Mouse (Mus musculus): ENCODE results near the gene Dad1. TPM values are rescaled to one million over a fixed set of nuclear protein-coding genes. Genes with fewer than 3 reads are reported as not detected.

Dad1 gene
- polyA plus RNA-seq, 1 experiment from 2014 or later: 338 TPM

GRCm38 (mm10) chr14:54239002-54239736, 14.7 kb downstream of the Dad1 start:
- Histone ChIP-seq H3K4me2 (ENCODE audit: low read length) (no peak overlapping the region), H3K4me1 (ENCODE audit: control insufficient read depth, insufficient read depth, low read length) (0 out of 2 replicates have a peak, but pooled peaks cover 2% of the 10 kb centered on the region), H3K4me3 (replicated peaks; ENCODE audit: low read depth, low read length) (no peak overlapping the region), H3K36me3 (ENCODE audit: control insufficient read depth, insufficient read depth, low read length) (peaks cover 49% of the 10 kb centered on the region), H3K9ac (replicated peaks; ENCODE audit: low read length) (no peak overlapping the region), H3K27ac (replicated peaks; ENCODE audit: low read depth, low read length) (no peak overlapping the region), H3K27me3 (ENCODE audit: control insufficient read depth, insufficient read depth, low read length) (no peaks in the 10 kb centered on the region), H3K9me3 (ENCODE audit: control insufficient read depth, low read length) (no peaks in the 10 kb centered on the region)
- DNase-seq (peak; percentile 87), ATAC-seq (ENCODE audit: low FRiP score, low TSS enrichment) (peak; percentile 48; the same call in 1 of the 2 replicates)
- WGBS: 17% methylated on average over 7 of the region's 7 CpGs

- WGBS: 93% methylated on average over 5 of the region's 5 CpGs
- no peak for DNase-seq
- H3K4me1 ChIP-seq (ENCODE audit: control insufficient read depth, insufficient read depth, low read length): peaks cover 16% of the 10 kb centered on the region
These were observed 17.0 kb downstream of the Dad1 start for GRCm38 (mm10) chr14:54236881-54237280.

GRCm38 (mm10) chr14:54235825-54236540, 17.9 kb downstream of the Dad1 start:
- WGBS: 87% methylated on average over 5 of the region's 5 CpGs
- Histone ChIP-seq H3K9me3 (ENCODE audit: control insufficient read depth, low read length) (no peaks in the 10 kb centered on the region), H3K36me3 (ENCODE audit: control insufficient read depth, insufficient read depth, low read length) (peaks cover 28% of the 10 kb centered on the region), H3K27me3 (ENCODE audit: control insufficient read depth, insufficient read depth, low read length) (no peaks in the 10 kb centered on the region), H3K4me3 (replicated peaks; ENCODE audit: low read depth, low read length) (no peak overlapping the region), H3K4me1 (ENCODE audit: control insufficient read depth, insufficient read depth, low read length) (peaks cover 16% of the 10 kb centered on the region), H3K9ac (replicated peaks; ENCODE audit: low read length) (no peak overlapping the region), H3K4me2 (ENCODE audit: low read length) (no peak overlapping the region), H3K27ac (replicated peaks; ENCODE audit: low read depth, low read length) (no peak overlapping the region)
- ATAC-seq (ENCODE audit: low FRiP score, low TSS enrichment) (no peak), DNase-seq (no peak)

More at GRCm38 (mm10) chr14:54236881-54237280, 17.0 kb downstream of the Dad1 start:
- Histone ChIP-seq H3K36me3 (ENCODE audit: control insufficient read depth, insufficient read depth, low read length) (peaks cover 37% of the 10 kb centered on the region), H3K9me3 (ENCODE audit: control insufficient read depth, low read length) (no peaks in the 10 kb centered on the region), H3K4me3 (replicated peaks; ENCODE audit: low read depth, low read length) (no peak overlapping the region), H3K4me2 (ENCODE audit: low read length) (no peak overlapping the region), H3K27ac (replicated peaks; ENCODE audit: low read depth, low read length) (no peak overlapping the region), H3K9ac (replicated peaks; ENCODE audit: low read length) (no peak overlapping the region), H3K27me3 (ENCODE audit: control insufficient read depth, insufficient read depth, low read length) (no peaks in the 10 kb centered on the region)
- no peak for ATAC-seq (ENCODE audit: low FRiP score, low TSS enrichment)

- no peak overlapping the region for H3K4me2 ChIP-seq (ENCODE audit: low read length)
- 0 out of 2 replicates have a peak overlapping the region, but pooled peaks have one; percentile 26 for H3K27ac ChIP-seq (replicated peaks; ENCODE audit: low read depth, low read length)
- no peaks in the 10 kb centered on the region for H3K27me3 ChIP-seq (ENCODE audit: control insufficient read depth, insufficient read depth, low read length)
- H3K4me1 ChIP-seq (ENCODE audit: control insufficient read depth, insufficient read depth, low read length): peaks cover 16% of the 10 kb centered on the region
- no peak overlapping the region; the same call in 1 of the 2 replicates for H3K9ac ChIP-seq (replicated peaks; ENCODE audit: low read length)
- peaks cover 20% of the 10 kb centered on the region; the same call in 1 of the 2 replicates for H3K36me3 ChIP-seq (ENCODE audit: control insufficient read depth, insufficient read depth, low read length)
- 76% methylated on average over 20 of the region's 20 CpGs for WGBS
- no peak overlapping the region for H3K4me3 ChIP-seq (replicated peaks; ENCODE audit: low read depth, low read length)
- no peaks in the 10 kb centered on the region for H3K9me3 ChIP-seq (ENCODE audit: control insufficient read depth, low read length)
- no peak for ATAC-seq (ENCODE audit: low FRiP score, low TSS enrichment)
- DNase-seq: no peak
These were observed 19.5 kb downstream of the Dad1 start for GRCm38 (mm10) chr14:54234231-54235040.

- H3K4me1 ChIP-seq (ENCODE audit: control insufficient read depth, insufficient read depth, low read length): peaks cover 23% of the 10 kb centered on the region
- H3K4me2 ChIP-seq (ENCODE audit: low read length): no peak overlapping the region
- peak overlapping the region; percentile 26; the same call in 1 of the 2 replicates for H3K27ac ChIP-seq (replicated peaks; ENCODE audit: low read depth, low read length)
- no peak overlapping the region for H3K4me3 ChIP-seq (replicated peaks; ENCODE audit: low read depth, low read length)
- H3K36me3 ChIP-seq (ENCODE audit: control insufficient read depth, insufficient read depth, low read length): peaks cover 20% of the 10 kb centered on the region; the same call in 1 of the 2 replicates
- DNase-seq (no peak), ATAC-seq (ENCODE audit: low FRiP score, low TSS enrichment) (no peak)
- H3K9me3 ChIP-seq (ENCODE audit: control insufficient read depth, low read length): no peaks in the 10 kb centered on the region
- H3K9ac ChIP-seq (replicated peaks; ENCODE audit: low read length): no peak overlapping the region
- no peaks in the 10 kb centered on the region for H3K27me3 ChIP-seq (ENCODE audit: control insufficient read depth, insufficient read depth, low read length)
- 73% methylated on average over 16 of the region's 16 CpGs for WGBS
These were observed 20.3 kb downstream of the Dad1 start for GRCm38 (mm10) chr14:54233559-54234143.

GRCm38 (mm10) chr14:54232811-54233558, 20.9 kb downstream of the Dad1 start:
- DNase-seq (peak; percentile 29), ATAC-seq (ENCODE audit: low FRiP score, low TSS enrichment) (no peak)
- H3K4me1 ChIP-seq (ENCODE audit: control insufficient read depth, insufficient read depth, low read length): peaks cover 29% of the 10 kb centered on the region
- peak overlapping the region; percentile 27 for H3K27ac ChIP-seq (replicated peaks; ENCODE audit: low read depth, low read length)
- H3K27me3 ChIP-seq (ENCODE audit: control insufficient read depth, insufficient read depth, low read length): no peaks in the 10 kb centered on the region
- no peak overlapping the region; the same call in 1 of the 2 replicates for H3K9ac ChIP-seq (replicated peaks; ENCODE audit: low read length)
- WGBS: 50% methylated on average over 9 of the region's 9 CpGs
- no peak overlapping the region for H3K4me2 ChIP-seq (ENCODE audit: low read length)
- H3K4me3 ChIP-seq (replicated peaks; ENCODE audit: low read depth, low read length): no peak overlapping the region
- H3K9me3 ChIP-seq (ENCODE audit: control insufficient read depth, low read length): no peaks in the 10 kb centered on the region
- H3K36me3 ChIP-seq (ENCODE audit: control insufficient read depth, insufficient read depth, low read length): peaks cover 20% of the 10 kb centered on the region; the same call in 1 of the 2 replicates

GRCm38 (mm10) chr14:54232143-54232542, 21.8 kb downstream of the Dad1 start:
- ATAC-seq (ENCODE audit: low FRiP score, low TSS enrichment): no peak
- Histone ChIP-seq H3K36me3 (ENCODE audit: control insufficient read depth, insufficient read depth, low read length) (peaks cover 19% of the 10 kb centered on the region; the same call in 1 of the 2 replicates), H3K4me1 (ENCODE audit: control insufficient read depth, insufficient read depth, low read length) (peaks cover 29% of the 10 kb centered on the region), H3K27me3 (ENCODE audit: control insufficient read depth, insufficient read depth, low read length) (no peaks in the 10 kb centered on the region), H3K9me3 (ENCODE audit: control insufficient read depth, low read length) (no peaks in the 10 kb centered on the region), H3K27ac (replicated peaks; ENCODE audit: low read depth, low read length) (peak overlapping the region; percentile 64), H3K4me3 (replicated peaks; ENCODE audit: low read depth, low read length) (no peak overlapping the region), H3K4me2 (ENCODE audit: low read length) (no peak overlapping the region), H3K9ac (replicated peaks; ENCODE audit: low read length) (no peak overlapping the region)
- DNase-seq: peak; percentile 50
- 40% methylated on average over 9 of the region's 9 CpGs for WGBS

Data from midbrain, embryonic 14.5 days (tissue).